1 mouse cellular context compared by ENCODE assay signal in genomic region chr2:127247592-127248333, GRCm38 (mm10).
TF ChIP-seq lines count a peak whose summit lies in the region.

Gene Ciao1, minus strand, starts transcription at chr2:127247816.
Gene Tmem127, plus strand, starts transcription at chr2:127247908.

TF ChIP-seq in CH12.LX, 34 proteins besides CTCF, POLR2A, EP300 and RAD21 (continued from another document):
- TF ChIP-seq MAFK (IDR thresholded peaks at IDR 0.05; ENCODE audit: insufficient replicate concordance, low read length) (no peak), MYC (IDR thresholded peaks at IDR 0.05; ENCODE audit: low read depth, low read length) (0 out of 2 replicates have a peak, but pooled peaks have one; percentile 70), MAZ (IDR thresholded peaks at IDR 0.05; ENCODE audit: low read depth, low read length) (peak; percentile 81), NELFE (IDR thresholded peaks at IDR 0.05; ENCODE audit: low read depth, low read length) (peak; percentile 71), NRF1 (IDR thresholded peaks at IDR 0.05; ENCODE audit: low read depth, low read length) (peak; percentile 95)
